Mouse (Mus musculus): Measurements from ENCODE around the gene Uso1.
A peak's percentile ranks its signal among the peaks of the same experiment; 100 is the strongest.

Gene Uso1

DNA sequence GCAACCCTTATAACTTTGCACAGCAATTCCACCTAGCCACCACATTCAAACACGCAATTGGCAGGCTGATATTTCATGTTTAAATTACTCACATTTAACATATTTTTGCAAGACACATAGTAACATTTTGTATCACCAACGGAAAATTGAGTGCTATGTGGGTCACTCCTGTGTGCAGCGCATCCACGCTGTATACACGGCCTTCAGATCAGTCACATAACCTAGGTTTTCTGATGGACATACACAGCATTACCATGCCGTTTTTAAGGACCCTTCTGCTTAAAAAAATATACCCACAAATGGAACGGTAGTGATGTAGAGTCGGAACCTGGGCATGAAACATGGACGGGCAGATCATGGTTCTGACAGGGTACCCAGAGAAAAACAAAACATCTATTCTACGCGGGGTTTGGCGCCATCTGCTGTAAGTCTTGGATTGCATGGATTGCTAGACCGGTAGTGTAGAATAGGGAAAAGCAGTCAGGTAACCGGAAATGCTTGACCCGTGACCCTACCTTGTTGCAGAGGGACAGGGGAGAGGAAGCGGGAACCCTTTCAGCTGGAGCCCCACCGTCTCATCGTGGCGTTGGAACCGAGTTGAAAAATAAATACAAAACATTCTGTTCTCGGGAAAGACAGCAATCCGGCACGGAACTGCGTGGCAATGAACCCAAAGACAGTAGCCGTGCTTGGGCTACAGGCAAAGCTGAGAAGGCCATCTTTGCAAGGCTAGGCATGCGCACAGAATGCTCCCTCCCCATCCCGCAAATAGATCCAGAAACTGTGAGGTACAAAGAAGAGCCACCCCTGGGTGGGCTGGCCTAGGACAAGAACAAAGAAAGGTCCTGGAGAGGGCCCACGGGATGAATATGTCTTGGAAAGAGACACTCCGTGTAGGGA, 101.8 kb downstream of the Uso1 start:
- DNase-seq (ENCODE audit: low spot score in 2 of 2), result peak; percentile 59 to 64

DNA sequence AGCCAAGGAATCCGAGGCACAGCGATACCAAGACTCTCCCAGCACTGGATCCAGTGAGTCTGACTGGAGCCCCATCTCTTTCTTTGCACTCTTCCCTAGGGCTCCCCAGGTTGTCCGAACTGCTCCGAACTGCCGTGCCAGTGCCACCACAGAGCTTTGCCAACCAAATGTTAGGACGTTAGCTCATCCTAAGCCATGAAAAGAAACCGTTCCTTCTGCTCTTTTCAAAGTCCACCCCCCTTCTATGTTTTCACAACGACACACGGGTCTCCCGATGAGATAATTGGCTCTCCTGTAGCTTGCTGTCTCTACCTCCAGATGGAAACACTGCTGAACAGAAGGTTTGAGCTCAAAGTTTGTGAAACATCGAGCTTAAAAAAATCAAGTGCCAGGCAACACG, 103.0 kb downstream of the Uso1 start:
- no peak for DNase-seq (ENCODE audit: low spot score in 2 of 2)

DNA sequence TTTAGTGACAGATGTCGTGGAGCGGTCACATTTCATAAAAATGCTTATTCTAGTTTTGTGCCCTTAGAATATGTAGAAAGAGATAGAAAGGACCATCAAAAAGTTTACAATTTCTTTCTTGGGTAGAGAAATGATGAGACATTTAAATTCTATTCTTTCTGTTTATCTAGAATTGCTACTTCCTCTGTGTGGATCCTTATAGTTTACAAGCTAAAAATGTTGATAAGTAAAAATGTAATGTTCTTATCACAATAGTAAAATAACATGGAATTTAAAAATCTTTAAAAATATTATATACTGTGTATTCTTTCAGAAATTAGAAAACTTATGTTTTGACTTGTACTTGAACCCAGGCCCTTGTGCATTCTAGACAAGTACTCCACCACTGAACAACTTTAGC, 107.2 kb downstream of the Uso1 start:
- DNase-seq (ENCODE audit: low spot score in 2 of 2), result no peak

DNA sequence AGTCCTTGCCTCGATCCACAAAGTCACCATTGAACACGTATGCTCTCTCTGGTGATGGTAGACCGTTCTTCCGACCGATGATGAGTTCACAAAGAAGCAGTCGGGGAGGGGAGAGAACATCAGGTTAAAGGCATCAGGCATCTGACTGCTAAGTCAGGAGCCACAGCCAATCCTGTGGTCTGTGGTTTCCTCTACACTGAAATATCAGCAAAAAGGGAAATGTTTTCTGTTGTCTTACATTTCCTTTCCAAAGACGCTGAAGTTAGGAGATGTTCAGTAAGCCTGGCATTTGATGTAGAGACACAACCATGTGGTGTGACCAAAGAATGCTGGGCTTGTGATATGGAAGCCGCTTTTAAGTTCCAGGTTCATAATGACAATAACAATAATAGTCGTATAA, 107.7 kb downstream of the Uso1 start:
- no peak for DNase-seq (ENCODE audit: low spot score in 2 of 2)

DNA sequence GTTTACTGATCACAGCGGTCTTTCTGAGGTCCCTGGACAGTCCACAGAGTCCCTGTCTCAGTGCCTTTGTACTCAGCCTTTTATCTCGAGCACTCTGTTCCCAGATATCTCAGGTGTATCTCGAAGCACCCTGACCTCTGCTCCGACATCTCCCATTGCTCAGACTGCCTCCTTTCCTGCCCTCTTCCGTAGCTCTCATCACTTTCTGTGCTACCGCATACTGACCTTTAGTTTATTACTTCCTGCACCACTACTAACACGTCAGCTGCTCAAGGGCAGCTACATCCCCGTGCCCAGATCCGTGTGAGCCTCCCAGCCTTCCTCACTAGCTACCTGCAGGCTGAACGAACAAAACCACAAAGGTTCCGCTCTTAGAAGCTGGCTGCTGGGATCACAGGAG, 110.9 kb downstream of the Uso1 start:
- no peak for DNase-seq (ENCODE audit: low spot score in 2 of 2)

DNA sequence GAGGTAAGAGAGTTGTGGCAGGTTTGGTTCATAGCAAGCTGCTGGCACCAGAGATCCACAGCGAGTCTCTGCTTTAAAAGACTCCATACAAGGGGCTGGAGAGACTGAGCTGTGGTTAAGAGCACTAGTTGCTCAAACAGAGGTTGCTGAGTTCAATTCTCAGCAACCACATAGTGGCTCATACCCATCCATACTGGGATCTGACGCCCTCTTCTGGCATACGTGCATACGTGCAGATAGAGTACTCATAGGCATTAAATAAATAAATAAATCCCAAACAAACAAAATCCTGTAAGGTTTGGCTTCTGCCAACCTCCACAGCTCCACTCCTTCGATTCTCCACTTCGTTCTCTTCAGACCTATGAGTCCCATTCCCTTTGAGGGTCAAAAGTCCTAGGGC, 114.3 kb downstream of the Uso1 start:
- no peak for DNase-seq (ENCODE audit: low spot score in 2 of 2)

Data from right cerebral cortex, postnatal 36 days (tissue).